Mouse (Mus musculus): ENCODE results near the gene Hpd. TPM values are rescaled to one million over a fixed set of nuclear protein-coding genes. Genes with fewer than 3 reads are reported as not detected.
A peak's percentile ranks its signal among the peaks of the same experiment; 100 is the strongest.
"Not testable (repeated sequence)": the region's sequence is repeated elsewhere in the genome, so short reads cannot be mapped to it uniquely, and the experiment has no call there.

Hpd gene
- under 1 TPM; 0.21 to 0.69 TPM for total RNA-seq (2021)
- long read RNA-seq, experiment 1, result 0 reads
- long read RNA-seq, experiment 2, result 0 reads

DNA sequence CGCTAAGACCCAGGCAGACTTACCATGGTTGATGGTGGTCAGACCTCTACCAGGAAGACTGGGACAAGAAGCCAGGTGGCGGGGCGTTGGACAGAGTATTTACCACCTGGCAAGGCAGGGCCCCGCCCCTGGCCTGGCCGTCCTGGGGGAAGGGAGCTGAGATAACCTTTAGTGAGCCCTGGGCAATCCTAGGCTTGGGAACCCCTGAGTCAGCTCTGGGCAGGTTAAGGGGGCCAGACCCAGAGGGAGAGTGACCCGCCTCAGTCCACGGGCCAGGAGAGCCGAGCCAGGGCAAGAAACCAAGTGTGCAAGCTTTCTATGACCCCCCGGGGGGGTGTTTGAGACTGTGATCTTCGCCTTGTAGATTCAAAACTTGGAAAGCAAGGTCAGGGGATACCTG lies at the start of gene Hpd:
TSS of gene Hpd (minus strand) at position 77 of the 400 bp plus-strand sequence.
- DNase-seq (ENCODE audit: low spot score), result no peak

DNA sequence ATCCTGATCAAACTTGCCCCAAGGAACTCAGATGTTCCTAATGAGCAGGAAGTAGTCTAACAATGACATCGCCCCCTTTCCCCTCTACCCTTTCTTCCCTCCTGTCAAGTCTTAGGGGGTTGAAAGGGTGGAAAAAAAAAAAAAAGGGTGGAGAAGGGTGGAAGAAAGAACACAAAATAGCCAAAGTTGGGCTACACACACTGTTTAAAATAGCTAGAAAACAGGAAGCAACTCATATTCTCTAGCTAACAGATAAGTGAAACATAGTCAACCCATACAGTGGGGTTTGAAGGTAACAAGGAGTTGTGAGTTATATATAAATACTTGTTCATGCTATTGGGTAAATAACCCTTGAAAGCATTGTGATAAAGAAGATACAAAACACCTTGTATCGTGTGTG lies 49.7 kb upstream of the Hpd start:
- DNase-seq (ENCODE audit: low spot score), result no peak

DNA sequence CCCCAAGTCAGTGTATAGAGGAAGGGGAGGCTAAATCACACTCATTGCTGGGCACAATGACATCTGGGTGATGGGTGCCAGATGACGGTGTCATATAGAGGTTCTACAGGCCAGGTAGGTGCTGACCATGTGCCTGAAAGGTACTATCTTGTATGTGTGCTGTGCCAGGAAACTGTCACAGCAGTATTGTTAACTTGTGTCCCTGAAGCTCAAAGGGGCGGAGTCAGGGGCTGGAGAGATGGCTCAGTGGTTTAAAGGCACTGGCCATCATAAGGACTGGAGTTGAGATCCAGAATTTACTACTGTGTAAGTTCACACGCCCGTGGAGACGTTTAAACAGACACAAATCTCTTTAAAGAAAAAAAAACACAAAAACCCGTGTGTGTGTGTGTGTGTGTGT lies 46.8 kb upstream of the Hpd start:
- DNase-seq (ENCODE audit: low spot score), result no peak

DNA sequence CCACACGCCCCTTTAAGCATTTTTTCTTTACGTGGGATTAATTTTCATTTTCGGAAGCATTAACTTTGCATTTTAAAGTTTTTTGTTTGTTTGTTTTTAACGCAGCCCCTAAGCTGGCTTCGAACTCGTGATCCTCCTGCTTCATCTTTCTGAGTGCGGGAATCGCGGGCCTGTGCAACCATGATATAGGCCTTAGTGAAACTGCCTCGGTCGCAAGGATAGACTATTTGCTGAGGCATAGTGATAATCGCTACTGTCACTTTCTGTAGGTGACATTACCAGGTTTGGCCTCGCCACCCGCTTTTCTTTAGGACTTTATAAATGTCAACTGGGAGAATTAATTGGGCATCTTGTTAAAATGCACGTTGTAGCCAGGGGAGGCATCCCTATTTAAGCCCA lies 46.0 kb upstream of the Hpd start:
- no peak for DNase-seq (ENCODE audit: low spot score)

DNA sequence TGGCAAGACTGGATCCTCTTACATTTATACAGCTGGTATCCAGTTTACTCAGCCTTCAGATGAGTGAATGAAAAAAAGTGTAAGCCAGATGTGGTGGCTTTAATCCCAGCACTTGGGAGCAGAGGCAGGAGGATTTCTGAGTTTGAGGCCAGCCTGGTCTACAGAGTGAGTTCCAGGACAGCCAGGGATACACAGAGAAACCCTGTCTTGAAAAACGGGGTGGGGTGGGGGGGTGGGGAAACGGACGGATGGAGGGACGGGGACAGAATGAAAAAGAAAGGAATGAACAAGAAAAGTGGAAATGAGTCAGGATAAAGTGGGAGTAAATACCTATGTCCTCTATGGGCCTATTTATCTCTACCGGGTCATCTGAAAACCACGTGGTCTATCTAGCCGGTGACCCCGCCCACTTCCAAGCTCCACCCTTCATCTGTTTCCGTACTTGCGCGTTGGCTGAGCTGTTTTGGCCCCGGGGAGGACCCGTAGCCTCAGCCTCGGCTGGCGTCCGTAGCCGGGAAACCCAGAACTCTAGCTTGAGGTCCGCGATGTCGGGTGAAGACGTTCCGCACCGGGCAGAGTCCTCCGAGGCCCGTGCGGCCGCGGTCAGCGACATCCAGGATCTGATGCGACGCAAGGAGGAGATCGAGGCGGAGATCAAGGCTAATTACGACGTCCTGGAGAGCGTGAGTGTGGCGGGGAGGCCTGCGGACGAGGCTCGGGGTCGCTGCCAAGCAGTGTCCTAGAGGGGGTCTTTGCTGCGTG lies 45.4 kb upstream of the Hpd start:
- peak; percentile 96 for DNase-seq (ENCODE audit: low spot score)

DNA sequence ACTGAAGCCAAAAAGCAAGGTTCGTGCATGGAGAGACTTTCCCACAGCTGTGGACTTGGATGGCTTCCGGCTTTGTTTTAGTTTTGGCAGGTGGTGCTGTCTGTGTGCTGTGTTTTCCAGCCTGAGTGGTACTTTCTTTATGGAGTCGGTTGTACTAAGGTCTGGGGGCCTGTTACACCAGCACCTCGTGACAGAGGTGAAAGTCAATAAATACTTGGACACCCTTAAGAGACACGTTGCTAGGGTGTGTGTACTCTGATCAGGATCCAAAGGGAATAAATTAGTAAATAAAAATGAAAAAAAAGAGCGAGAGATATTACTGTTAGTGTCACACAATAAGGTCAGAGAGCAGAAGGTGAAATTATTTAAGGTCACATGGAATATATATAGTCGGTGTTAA lies 44.3 kb upstream of the Hpd start:
- no peak for DNase-seq (ENCODE audit: low spot score)

DNA sequence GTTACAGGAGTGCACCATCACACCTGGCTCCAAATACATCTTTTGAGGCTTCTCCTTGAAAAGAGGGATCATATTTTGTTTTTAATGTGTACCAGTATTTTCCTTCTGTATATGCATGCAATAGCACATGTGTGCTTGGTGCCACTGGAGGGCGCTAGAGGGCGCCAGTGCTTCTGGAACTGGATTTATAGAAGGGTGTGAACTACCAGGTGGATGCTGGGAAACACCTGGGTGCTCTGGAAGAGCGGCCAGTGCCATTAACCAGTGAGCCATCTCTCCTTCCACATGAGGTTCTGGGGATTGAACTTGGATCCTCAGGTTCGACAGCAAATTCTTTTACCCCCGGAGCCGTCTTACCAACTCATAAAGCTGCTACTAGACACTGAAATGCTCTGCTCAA lies 41.3 kb upstream of the Hpd start:
- not testable (repeated sequence) for DNase-seq (ENCODE audit: low spot score)

DNA sequence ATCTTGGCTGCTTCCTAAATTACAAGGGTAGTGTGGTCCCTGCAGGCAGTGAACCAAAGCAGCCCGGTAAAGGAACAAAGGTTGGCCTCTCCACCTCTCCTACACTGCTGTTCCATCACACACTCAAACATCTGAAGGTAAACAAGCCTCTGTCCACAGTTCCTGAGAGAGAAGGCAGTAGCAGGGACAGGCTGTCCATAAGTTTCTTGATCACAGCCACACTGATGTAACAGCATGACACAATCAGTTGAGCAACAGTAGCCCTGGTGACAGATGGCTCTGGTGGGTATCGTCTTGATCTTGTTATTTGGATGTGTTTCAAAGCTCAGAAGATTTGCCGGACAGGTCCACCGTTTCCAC lies 40.5 kb upstream of the Hpd start:
- no peak for DNase-seq (ENCODE audit: low spot score)

DNA sequence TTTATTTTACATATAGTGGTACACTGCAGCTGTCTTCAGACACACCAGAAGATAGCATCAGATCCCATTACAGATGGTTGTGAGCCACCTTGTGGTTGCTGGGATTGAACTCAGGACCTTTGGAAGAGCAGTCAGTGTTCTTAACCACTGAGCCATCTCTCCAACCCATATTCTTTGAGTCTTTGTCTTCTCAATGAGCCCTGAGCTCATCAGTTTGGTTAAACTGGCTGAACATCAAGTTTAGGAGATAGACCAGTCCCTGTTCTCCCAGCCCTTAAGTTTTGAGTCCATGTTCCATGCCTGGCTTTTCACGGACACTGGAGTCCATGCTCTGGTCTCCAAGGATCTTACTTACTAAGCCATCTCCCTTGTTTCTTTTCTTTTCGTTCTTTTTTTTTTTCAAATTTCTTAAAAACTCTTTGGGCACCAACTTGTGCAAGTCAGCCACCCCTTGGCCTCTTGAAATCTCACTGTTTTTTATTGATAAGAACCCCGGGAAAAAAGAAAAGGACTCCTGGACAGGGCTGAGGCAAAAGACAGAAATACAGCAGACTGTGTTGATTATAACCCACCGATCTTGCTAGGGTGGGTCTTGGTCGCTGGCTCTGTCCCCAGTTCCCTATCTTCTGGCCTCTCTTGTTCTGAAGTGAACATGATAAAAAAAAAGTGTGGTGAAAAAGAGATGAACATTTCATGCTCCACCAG lies 40.0 kb upstream of the Hpd start:
- not testable (repeated sequence) for DNase-seq (ENCODE audit: low spot score)

DNA sequence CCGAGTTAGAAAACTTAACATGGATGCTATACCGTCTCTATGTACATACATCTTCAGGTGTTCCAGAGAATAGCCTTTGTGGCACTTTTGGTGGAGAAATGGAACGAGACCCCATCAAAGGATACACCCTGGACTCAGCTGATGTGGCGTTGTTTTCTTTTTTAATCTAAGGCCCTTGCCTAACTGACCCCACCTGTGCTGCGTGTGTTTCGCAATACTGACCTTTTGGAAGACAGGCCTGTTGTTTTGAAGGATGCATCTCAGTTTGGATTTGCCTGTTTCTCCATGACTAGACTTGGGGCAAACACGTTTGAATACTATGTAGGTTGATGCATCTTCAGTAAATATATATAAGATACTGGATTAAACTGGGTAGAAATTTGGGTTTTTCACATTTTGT lies 21.1 kb upstream of the Hpd start:
- DNase-seq (ENCODE audit: low spot score), result not testable (repeated sequence)

DNA sequence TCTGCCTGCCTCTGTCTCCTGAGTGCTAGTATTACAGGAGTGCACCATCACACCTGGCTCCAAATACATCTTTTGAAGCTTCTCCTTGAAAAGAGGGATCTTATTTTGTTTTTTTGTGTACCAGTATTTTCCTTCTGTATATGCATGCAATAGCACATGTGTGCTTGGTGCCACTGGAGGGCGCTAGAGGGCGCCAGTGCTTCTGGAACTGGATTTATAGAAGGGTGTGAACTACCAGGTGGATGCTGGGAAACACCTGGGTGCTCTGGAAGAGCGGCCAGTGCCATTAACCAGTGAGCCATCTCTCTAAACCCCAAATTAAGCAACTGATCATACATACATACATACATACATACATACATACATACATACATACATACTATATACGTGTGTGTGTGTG lies 20.2 kb upstream of the Hpd start:
- not testable (repeated sequence) for DNase-seq (ENCODE audit: low spot score)

DNA sequence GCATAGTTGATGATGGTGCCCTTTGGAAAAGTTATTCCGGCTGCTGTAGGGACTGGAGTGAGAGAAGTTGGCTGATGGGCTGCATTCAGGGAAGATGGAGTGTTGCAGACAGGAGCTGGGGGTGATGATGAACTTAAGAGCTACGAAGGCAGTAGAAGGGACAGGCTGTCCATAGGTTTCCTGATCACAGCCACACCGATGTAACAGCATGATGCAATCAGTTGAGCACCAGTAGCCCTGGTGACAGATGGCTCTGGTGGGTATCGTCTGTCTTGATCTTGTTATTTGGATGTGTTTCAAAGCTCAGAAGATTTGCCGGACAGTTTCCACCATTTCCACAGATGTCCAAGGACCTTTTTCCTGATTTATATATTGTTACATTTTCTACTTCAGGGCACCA lies 19.5 kb upstream of the Hpd start:
- no peak for DNase-seq (ENCODE audit: low spot score)

DNA sequence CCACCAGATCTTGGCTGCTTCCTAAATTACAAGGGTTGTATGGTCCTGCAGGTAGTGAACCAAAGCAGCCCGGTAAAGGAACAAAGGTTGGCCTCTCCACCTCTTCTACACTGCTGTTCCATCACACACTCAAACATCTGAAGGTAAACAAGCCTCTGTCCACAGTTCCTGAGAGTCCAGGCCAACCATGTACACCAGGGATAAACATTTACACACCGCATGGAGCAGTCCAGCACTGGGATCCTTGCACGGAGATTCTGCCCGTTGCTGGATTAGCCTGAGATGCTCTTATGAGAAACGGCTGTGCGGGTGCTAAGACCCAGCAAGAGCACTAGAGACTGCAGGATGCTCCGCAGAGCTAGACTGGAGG lies 19.0 kb upstream of the Hpd start:
- DNase-seq (ENCODE audit: low spot score), result no peak

DNA sequence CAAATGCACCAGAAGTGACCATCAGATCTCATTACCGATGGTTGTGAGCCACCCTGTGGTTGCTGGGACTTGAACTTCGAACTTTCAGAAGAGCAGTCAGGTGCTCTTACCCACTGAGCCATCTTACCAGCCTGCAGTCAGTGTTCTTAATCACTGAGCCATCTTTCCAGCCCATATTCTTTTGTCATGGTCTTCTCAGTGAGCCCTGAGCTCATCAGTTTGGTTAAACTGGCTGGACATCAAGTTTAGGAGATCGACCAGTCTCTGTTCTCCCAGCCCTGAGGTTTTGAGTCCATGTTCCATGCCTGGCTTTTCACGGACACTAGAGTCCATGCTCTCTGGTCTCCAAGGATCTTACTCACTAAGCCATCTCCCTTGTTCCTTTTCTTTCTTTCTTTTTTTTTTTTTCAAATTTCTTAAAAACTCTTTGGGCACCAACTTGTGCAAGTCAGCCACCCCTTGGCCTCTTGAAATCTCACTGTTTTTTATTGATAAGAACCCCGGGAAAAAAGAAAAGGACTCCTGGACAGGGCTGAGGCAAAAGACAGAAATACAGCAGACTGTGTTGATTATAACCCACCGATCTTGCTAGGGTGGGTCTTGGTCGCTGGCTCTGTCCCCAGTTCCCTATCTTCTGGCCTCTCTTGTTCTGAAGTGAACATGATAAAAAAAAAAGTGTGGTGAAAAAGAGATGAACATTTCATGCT lies 18.4 kb upstream of the Hpd start:
- DNase-seq (ENCODE audit: low spot score), result not testable (repeated sequence)

DNA sequence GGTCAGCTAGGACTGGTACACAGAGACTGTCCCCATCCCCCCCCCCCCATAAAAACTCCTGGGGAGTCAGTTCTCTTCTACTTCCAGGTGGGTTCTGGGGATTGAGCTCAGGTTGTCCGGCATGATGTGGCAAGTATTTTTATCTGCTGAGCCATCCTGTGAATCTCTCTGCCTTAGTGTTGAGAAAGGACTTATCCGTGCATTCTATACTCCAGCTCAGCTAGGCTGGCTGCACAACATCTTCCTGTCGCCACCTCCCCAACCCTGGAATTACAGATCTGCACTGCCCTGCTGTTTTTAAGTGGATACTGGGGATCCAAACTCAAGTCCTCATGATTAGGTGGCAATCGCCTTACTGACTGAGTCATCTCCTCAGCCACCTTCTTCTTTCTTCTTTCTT lies 16.0 kb upstream of the Hpd start:
- DNase-seq (ENCODE audit: low spot score), result no peak

DNA sequence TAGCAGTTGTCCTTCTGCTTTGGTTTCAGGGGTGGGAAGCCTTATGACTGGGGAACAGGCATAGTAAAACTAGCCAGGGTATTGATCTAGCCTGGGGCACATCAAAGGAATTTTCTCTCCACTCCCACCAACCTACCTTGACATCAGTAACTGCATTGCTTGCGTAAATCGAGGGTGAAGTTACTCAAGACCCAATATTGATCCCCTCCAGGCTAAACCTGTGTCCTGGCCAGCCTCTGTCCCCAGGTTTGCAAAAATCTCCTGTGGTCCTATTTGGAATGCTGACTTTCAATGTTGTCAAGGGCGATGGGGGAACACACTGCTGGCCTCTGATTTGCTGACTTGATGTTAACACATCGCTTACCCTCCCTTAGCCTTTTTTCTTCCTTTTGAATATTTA lies 14.2 kb upstream of the Hpd start:
- DNase-seq (ENCODE audit: low spot score), result no peak

DNA sequence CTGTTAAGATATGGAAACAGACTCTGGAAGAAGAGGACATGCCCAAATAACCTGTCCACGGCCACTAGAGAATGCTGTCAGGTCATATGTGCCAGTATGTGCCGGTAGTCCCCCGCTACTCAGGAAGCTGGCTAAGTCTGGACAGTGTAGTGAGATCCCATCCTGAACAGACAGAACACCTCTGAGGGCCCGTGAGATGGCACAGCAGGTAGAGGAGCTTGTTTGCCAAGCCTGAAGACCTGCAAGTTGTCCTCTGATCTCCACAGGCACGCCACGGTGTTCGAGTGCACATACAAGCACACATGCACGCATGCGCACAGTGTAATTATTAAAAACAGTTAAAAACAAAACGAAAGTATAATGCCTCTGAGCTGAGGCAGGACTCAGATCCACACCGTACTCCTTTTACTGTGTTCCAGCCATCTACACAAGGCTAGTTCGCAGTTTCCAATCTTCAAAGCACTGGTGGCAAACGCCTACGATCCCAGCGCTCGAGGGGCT lies 13.0 kb upstream of the Hpd start:
- DNase-seq (ENCODE audit: low spot score), result no peak

DNA sequence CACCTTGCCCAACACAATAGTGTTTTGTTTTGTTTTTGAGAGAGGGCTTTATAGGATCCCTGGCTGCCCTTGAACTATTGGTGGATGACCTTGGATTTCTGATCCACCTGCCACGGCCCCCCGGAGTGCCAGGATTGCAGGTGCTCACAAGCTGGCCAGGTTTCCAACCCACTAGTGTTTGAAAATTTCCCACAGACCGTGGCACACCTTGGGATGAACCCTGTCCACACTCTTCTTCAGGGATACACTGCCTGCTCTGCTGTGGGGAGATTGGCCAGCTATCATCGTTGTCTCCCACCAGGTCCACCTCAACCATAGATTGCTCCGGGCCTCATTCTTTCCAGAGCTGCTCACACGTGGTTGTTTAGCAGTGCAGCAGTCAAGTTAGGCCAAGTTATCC lies 12.3 kb upstream of the Hpd start:
- no peak for DNase-seq (ENCODE audit: low spot score)

DNA sequence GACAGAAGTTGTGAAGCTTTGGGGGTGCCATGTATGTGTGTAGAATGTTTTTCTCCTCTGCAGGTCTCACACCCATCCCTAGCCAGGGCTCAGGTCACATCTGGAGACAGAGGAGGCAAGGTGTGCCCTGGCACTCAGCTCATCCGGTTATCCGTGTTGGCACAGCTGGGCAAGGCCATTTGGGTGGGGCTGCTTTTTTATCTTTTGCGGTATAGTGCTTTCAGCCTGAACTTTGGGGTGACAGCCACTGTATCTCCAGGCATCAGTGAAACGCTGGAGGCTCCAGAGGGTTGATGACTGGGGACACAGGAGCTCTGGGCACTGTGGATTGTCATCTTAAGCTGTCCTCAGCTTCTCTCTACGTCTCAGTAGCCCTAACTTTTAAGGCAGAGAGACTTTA lies 10.9 kb upstream of the Hpd start:
- no peak for DNase-seq (ENCODE audit: low spot score)

DNA sequence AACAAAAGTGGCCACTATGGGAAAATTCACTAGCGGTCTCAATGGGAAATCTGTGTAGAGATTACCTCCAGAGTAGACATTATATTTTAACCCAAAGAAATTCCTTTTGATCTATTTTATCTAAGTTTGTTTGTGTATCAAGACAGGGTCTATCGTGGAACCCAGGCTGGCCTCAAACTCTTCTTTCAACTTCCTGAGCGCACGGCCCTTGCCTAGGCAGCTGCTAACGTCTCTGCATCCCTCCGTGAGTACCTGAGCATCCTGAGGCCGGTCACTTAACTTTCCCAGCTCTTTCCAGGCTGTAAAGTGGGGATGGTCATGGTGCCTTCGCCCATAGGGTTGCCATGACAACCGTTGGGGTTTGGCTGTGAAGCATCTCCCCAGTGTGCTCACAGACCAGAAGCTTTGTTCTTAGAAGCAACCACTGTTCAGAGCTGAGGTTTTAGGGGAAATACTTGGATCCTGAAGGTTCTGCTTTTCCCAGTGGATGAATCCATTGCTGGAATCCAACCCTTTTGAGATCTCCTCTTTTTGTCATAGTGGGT lies 10.2 kb upstream of the Hpd start:
- DNase-seq (ENCODE audit: low spot score), result no peak

DNA sequence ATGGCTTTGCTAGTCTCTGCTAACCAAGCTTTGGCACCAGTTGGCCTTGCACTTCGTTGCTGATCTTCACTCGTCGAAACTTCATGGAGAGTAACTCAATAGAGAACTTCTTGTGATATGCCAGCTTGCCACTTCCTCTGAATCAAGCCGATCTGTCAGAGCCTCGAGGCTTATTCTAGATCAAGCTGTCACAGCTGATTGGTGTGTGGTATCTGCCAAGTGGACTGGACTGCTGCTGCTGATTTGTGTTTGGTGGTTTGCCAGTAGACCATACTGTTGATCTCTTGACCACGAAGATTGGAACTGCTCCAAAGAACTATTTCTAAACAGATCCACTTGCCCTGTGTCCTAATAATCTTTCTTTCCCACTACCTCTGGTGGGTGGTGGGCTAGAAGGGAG lies 8.9 kb upstream of the Hpd start:
- no peak for DNase-seq (ENCODE audit: low spot score)

DNA sequence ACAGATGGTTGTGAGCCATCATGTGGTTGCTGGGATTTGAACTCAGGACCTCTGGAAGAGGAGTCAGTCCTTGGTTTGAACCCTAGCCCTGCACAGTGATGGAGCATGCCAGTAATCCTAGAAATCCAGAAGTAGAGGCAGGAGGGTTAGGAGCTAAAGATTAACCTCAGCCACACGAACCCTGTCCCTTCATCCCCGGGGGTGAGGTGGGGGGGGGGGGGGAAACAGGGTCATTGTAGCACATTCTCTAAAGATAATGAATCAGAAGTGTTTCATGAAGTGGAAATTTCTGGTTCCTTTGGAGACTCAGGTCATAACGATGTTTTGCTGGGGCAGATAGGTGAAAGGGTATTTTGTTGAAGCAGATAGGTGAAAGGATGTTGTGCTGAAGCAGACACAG lies 8.4 kb upstream of the Hpd start:
- DNase-seq (ENCODE audit: low spot score), result no peak
